Mouse (Mus musculus) ZHBTc4 (cell line): ENCODE data around the gene Tor2a.

Experiments
- DNase-seq: peaks from one replicate; pipeline ENCODE4 v3.0.0-alpha.2; 2011; ENCODE audit warnings: low read depth, low spot score

Gene Tor2a

GRCm38 (mm10) chr2:32808816-32809566 lies 52.0 kb downstream of the Tor2a start:
- no peak for DNase-seq
